ENCODE assay signal across 8 mouse cellular contexts in genomic region chr13:118715066-118716018, GRCm38 (mm10). TPM values are rescaled to one million over a fixed set of nuclear protein-coding genes. Genes with fewer than 3 reads are reported as not detected.
DNase-seq lines count a peak whose midpoint lies in the region; ATAC-seq and TF ChIP-seq lines count a peak whose summit lies in the region.

No protein-coding gene starts in this region.

- H3K4me1 ChIP-seq in limb, embryonic 13.5 days = peaks cover 22% of the 10 kb centered on the region; the same call in 1 of the 2 replicates

- no peak for TF ChIP-seq POLR2A in myocyte (IDR thresholded peaks at IDR 0.05; ENCODE audit: insufficient read length, low read depth)

- peak; percentile 8 to 21 for DNase-seq in left cerebral cortex, adult 18-20 months (ENCODE audit: low spot score in 2 of 2)
- no peak for DNase-seq in left cerebral cortex, adult 8-10 months (ENCODE audit: low spot score in 2 of 2)
- DNase-seq in embryo, embryonic 10 days (ENCODE audit: low spot score) = peak; percentile 49
- peak; percentile 16 for DNase-seq in heart, postnatal 4 days
- DNase-seq in thymus, adult 18-20 months = no peak
- DNase-seq in adrenal gland, adult 18-20 months (ENCODE audit: low spot score in 2 of 2) = no peak

- peak overlapping the region; percentile 93 for H3K4me2 ChIP-seq in limb, embryonic 13.5 days (replicated peaks)
- peak overlapping the region; percentile 71 for H3K4me2 ChIP-seq in myocyte (ENCODE audit: low read depth)

- peak overlapping the region; percentile 76 for H3K27ac ChIP-seq in limb, embryonic 13.5 days

- H3K4me3 ChIP-seq in limb, embryonic 13.5 days = peak overlapping the region; percentile 61
- H3K4me3 ChIP-seq in myocyte = peak overlapping the region; percentile 24

- H3K27me3 ChIP-seq in limb, embryonic 13.5 days = 0 out of 2 replicates have a peak, but pooled peaks cover 4% of the 10 kb centered on the region
- no peaks in the 10 kb centered on the region for H3K27me3 ChIP-seq in myocyte (ENCODE audit: control insufficient read depth, insufficient read depth, insufficient read length)

- WGBS in limb, embryonic 13.5 days = 1% methylated on average over 31 of the region's 31 CpGs

- H3K79me2 ChIP-seq in myocyte (ENCODE audit: control insufficient read depth, insufficient read depth) = no peaks in the 10 kb centered on the region

- H3K9ac ChIP-seq in limb, embryonic 13.5 days = peak overlapping the region; percentile 74

- ATAC-seq in limb, embryonic 13.5 days (ENCODE audit: low FRiP score, low read depth) = peak; percentile 48; the same call in 1 of the 2 replicates

- no peaks in the 10 kb centered on the region for H3K9me3 ChIP-seq in limb, embryonic 13.5 days

- H3ac ChIP-seq in myocyte (ENCODE audit: control insufficient read depth, insufficient read length) = no peak overlapping the region

- H3K36me3 ChIP-seq in limb, embryonic 13.5 days = no peaks in the 10 kb centered on the region
- H3K36me3 ChIP-seq in myocyte (ENCODE audit: control insufficient read depth, insufficient read depth) = no peaks in the 10 kb centered on the region

TF ChIP-seq in myocyte, 11 proteins besides CTCF, POLR2A, EP300 and RAD21:
- peak in 1 of 3 experiments; percentile 1 for TF ChIP-seq MYOD1 (IDR thresholded peaks at IDR 0.05; ENCODE audit: control insufficient read depth in 1 of 3, insufficient read length in 2 of 3, low read depth in 2 of 3)
- no peak for TF ChIP-seq TCF3 (IDR thresholded peaks at IDR 0.05; ENCODE audit: insufficient read length, low read depth)
TF ChIP-seq in myocyte: peak in this region for 1.

RNA-seq across cellular contexts. Expression of gene Fgf10, which starts 45.8 kb away (rescaled TPM):
- total RNA-seq in left cerebral cortex, adult 18-20 months (2021) = 1 to 10 TPM; 3.4 to 4.1 TPM
- 1 to 10 TPM; 3.3 to 5.0 (median 3.8) TPM for total RNA-seq in left cerebral cortex, adult 8-10 months (2022)
- under 1 TPM; 0.36 TPM for total RNA-seq in heart, postnatal 4 days (2021)
- polyA plus RNA-seq in limb, embryonic 13.5 days (2015; fragmentation: Nextera tagmentation; extraction: Ambion mirVana) = 8.9 and 10.0 TPM in 2 replicates
- polyA plus RNA-seq in myocyte (2012; fragmentation: generic; extraction: Trizol) = 0.11 TPM
- 1 to 10 TPM; 1.6 to 3.6 TPM for total RNA-seq in adrenal gland, adult 18-20 months (2021)

Comparison
In these comparisons a context has a peak if more than half of its experiments do, and no peak if none do; other contexts are left out.
1. DNase-seq: peak in left cerebral cortex, adult 18-20 months (2 of 2), embryo, embryonic 10 days (single experiment) and heart, postnatal 4 days (single experiment); none in left cerebral cortex, adult 8-10 months (0 of 2), thymus, adult 18-20 months (0 of 2) and adrenal gland, adult 18-20 months (0 of 2).